Mouse (Mus musculus) liver, adult 2 months (tissue): ENCODE data around the gene Cxcl5. TPM values are rescaled to one million over a fixed set of nuclear protein-coding genes. Genes with fewer than 3 reads are reported as not detected.

Experiments used
- DNase-seq: peaks from one replicate; pipeline ENCODE4 v3.0.0-alpha.2; 2011; ENCODE audit warnings: low read depth, low spot score; ENCODE audit errors: extremely low read depth
- H3K27ac ChIP-seq: fragments of 200-500 bp; replicated peaks from 2 replicates; pipeline ENCODE4 v1.5.1; 2012; ENCODE audit warnings: low read depth, mild to moderate bottlenecking, control low read depth, inconsistent platforms, low read length; ENCODE audit not compliant: insufficient read depth
- H3K27me3 ChIP-seq: fragments of 200-500 bp; 2 replicates; pipeline ENCODE4 v1.6.1; 2012; ENCODE audit warnings: mild to moderate bottlenecking, moderate library complexity, low read length, inconsistent platforms; ENCODE audit not compliant: control insufficient read depth, insufficient read depth
- H3K36me3 ChIP-seq: fragments of 200-500 bp; 2 replicates; pipeline ENCODE4 v1.6.1; 2012; ENCODE audit warnings: low read length, inconsistent platforms; ENCODE audit not compliant: control insufficient read depth, insufficient read depth
- H3K4me1 ChIP-seq: fragments of 200-500 bp; 2 replicates; pipeline ENCODE4 v1.6.1; 2011; ENCODE audit warnings: low read length; ENCODE audit not compliant: control insufficient read depth, insufficient read depth
- H3K4me3 ChIP-seq: fragments of 200-500 bp; 2 replicates; pipeline ENCODE4 v1.5.1; 2011; ENCODE audit warnings: low read depth, mild to moderate bottlenecking, control low read depth, low read length, moderate library complexity; ENCODE audit not compliant: insufficient read depth
- H3K79me2 ChIP-seq: fragments of 200-500 bp; 2 replicates; pipeline ENCODE4 v1.6.1; 2012; ENCODE audit warnings: inconsistent platforms, mild to moderate bottlenecking, low read length, moderate library complexity; ENCODE audit not compliant: control insufficient read depth, insufficient read depth
- H3K9ac ChIP-seq: fragments of 200-500 bp; 2 replicates; pipeline ENCODE4 v1.6.1; 2012; ENCODE audit warnings: low read depth, mild to moderate bottlenecking, control low read depth, inconsistent platforms, low read length
- CTCF ChIP-seq: fragments of 200-500 bp; IDR thresholded peaks from 2 replicates; pipeline ENCODE4 v1.5.1; 2011; ENCODE audit warnings: low read depth, low read length, control low read depth
- POLR2A ChIP-seq: fragments of 200-500 bp; IDR thresholded peaks from 2 replicates; pipeline ENCODE4 v1.6.1; 2011; ENCODE audit warnings: low read length, control low read depth; ENCODE audit not compliant: insufficient read depth; ENCODE audit errors: extremely low read depth
- WGBS: fragments of 180-500 bp; shearing (Covaris S2); methylation state at CpG from one replicate; pipeline ENCODE4 v1.1.7; 2018; 5-methylcytosine and 5-hydroxymethylcytosine counted together
- polyA plus RNA-seq: library from polyadenylated mRNA; depleted of rRNA; stranded (reverse); fragments of >200 nt; gene quantifications from 2 replicates; pipeline ENCODE4 v1.2.3, GENCODE M21; 2012
- total RNA-seq: library from RNA; depleted of rRNA; stranded (reverse); fragments of >200 nt; gene quantifications from 2 replicates; pipeline ENCODE4 v1.2.3, GENCODE M21; 2014

The Cxcl5 gene
- total and polyA plus RNA-seq, 2 experiments = 0.06 to 0.09 TPM

- Histone ChIP-seq H3K36me3 (no peaks in the 10 kb centered on the region), H3K27me3 (no peaks in the 10 kb centered on the region), H3K27ac (no peak overlapping the region), H3K4me1 (no peaks in the 10 kb centered on the region), H3K79me2 (no peaks in the 10 kb centered on the region), H3K4me3 (no peak overlapping the region), H3K9ac (no peak overlapping the region)
- WGBS = 71% methylated on average over 4 of the region's 4 CpGs
- TF ChIP-seq POLR2A = no peak
- TF ChIP-seq CTCF = no peak
- peak; percentile 31 for DNase-seq
These were observed 17.1 kb upstream of the Cxcl5 start for GRCm38 (mm10) chr5:90742029-90742428.

- H3K27ac ChIP-seq = no peak overlapping the region
- no peak overlapping the region for H3K4me3 ChIP-seq
- DNase-seq = no peak
- H3K4me1 ChIP-seq = peaks cover 1% of the 10 kb centered on the region
- TF ChIP-seq POLR2A (no peak), CTCF (no peak)
- no peak overlapping the region for H3K9ac ChIP-seq
- WGBS = 96% methylated on average over 1 of the region's 1 CpGs
- H3K79me2 ChIP-seq = no peaks in the 10 kb centered on the region
- no peaks in the 10 kb centered on the region for H3K36me3 ChIP-seq
- no peaks in the 10 kb centered on the region for H3K27me3 ChIP-seq
These were observed 5.2 kb upstream of the Cxcl5 start for GRCm38 (mm10) chr5:90753934-90754333.

- Histone ChIP-seq H3K4me3 (no peak overlapping the region), H3K4me1 (peaks cover 7% of the 10 kb centered on the region), H3K27ac (no peak overlapping the region), H3K27me3 (no peaks in the 10 kb centered on the region), H3K79me2 (no peaks in the 10 kb centered on the region), H3K36me3 (no peaks in the 10 kb centered on the region), H3K9ac (no peak overlapping the region)
- peak; percentile 33 for DNase-seq
- no peak for TF ChIP-seq POLR2A
- TF ChIP-seq CTCF = no peak
- 67% methylated on average over 5 of the region's 5 CpGs for WGBS
These were observed 1.0 kb upstream of the Cxcl5 start for GRCm38 (mm10) chr5:90758020-90758605.

GRCm38 (mm10) chr5:90760303-90760702, 1.1 kb downstream of the Cxcl5 start:
- 6% methylated on average over 4 of the region's 4 CpGs for WGBS
- TF ChIP-seq CTCF = no peak
- TF ChIP-seq POLR2A = no peak
- H3K27me3 ChIP-seq = no peaks in the 10 kb centered on the region

GRCm38 (mm10) chr5:90760844-90761243, 1.7 kb downstream of the Cxcl5 start:
- DNase-seq = no peak
- Histone ChIP-seq H3K4me1 (peaks cover 7% of the 10 kb centered on the region), H3K4me3 (no peak overlapping the region), H3K36me3 (no peaks in the 10 kb centered on the region), H3K27me3 (no peaks in the 10 kb centered on the region), H3K9ac (no peak overlapping the region), H3K79me2 (no peaks in the 10 kb centered on the region), H3K27ac (no peak overlapping the region)
- 95% methylated on average over 2 of the region's 2 CpGs for WGBS
- TF ChIP-seq POLR2A = no peak
- no peak for TF ChIP-seq CTCF

More at GRCm38 (mm10) chr5:90760303-90760702, 1.1 kb downstream of the Cxcl5 start:
- Histone ChIP-seq H3K4me3 (no peak overlapping the region), H3K27ac (no peak overlapping the region), H3K9ac (no peak overlapping the region), H3K36me3 (no peaks in the 10 kb centered on the region), H3K79me2 (no peaks in the 10 kb centered on the region), H3K4me1 (peaks cover 7% of the 10 kb centered on the region)
- DNase-seq = no peak

- WGBS = 89% methylated on average over 3 of the region's 3 CpGs
- H3K4me1 ChIP-seq = peaks cover 7% of the 10 kb centered on the region
- H3K36me3 ChIP-seq = no peaks in the 10 kb centered on the region
- H3K9ac ChIP-seq = no peak overlapping the region
- H3K27ac ChIP-seq = no peak overlapping the region
- no peak overlapping the region for H3K4me3 ChIP-seq
- TF ChIP-seq POLR2A (no peak), CTCF (no peak)
- H3K27me3 ChIP-seq = no peaks in the 10 kb centered on the region
- no peak for DNase-seq
- no peaks in the 10 kb centered on the region for H3K79me2 ChIP-seq
These were observed 2.7 kb downstream of the Cxcl5 start for GRCm38 (mm10) chr5:90761834-90762233.
